Mouse (Mus musculus) G1E (cell line): ENCODE measurements around the gene Olfr1193. TPM values are rescaled to one million over a fixed set of nuclear protein-coding genes. Genes with fewer than 3 reads are reported as not detected.
"Not testable (repeated sequence)": the region's sequence is repeated elsewhere in the genome, so short reads cannot be mapped to it uniquely, and the experiment has no call there.

Source experiments
- ATAC-seq: 2 replicates; pipeline ENCODE4 v1.8.0; 2016; ENCODE audit warnings: mild to moderate bottlenecking; ENCODE audit not compliant: insufficient number of reproducible peaks, poor library complexity, low FRiP score, severe bottlenecking; ENCODE audit errors: extremely low read depth
- DNase-seq: peaks from one replicate; pipeline ENCODE4 v3.0.0; 2012; ENCODE audit warnings: low spot score
- H3K27me3 ChIP-seq: 2 replicates; pipeline ENCODE4 v1.6.1; 2012; ENCODE audit warnings: mild to moderate bottlenecking, low read length, inconsistent platforms; ENCODE audit not compliant: insufficient read depth
- H3K36me3 ChIP-seq: replicated peaks from 2 replicates; pipeline ENCODE3; 2012; ENCODE audit warnings: mild to moderate bottlenecking, inconsistent platforms
- H3K4me1 ChIP-seq: 2 replicates; pipeline ENCODE4 v1.6.1; 2012; ENCODE audit warnings: low read depth, low read length, inconsistent platforms, mixed read lengths; ENCODE audit not compliant: insufficient read depth
- H3K4me3 ChIP-seq: 2 replicates; pipeline ENCODE4 v1.5.1; 2012; ENCODE audit warnings: low read depth, mild to moderate bottlenecking, inconsistent platforms, low read length, moderate library complexity, mixed read lengths
- H3K9me3 ChIP-seq: replicated peaks from 2 replicates; pipeline ENCODE4 v1.6.1; 2012; ENCODE audit warnings: inconsistent platforms
- CTCF ChIP-seq: IDR thresholded peaks from 2 replicates; pipeline ENCODE4 v1.5.1; 2012; ENCODE audit warnings: low read depth, low read length, inconsistent platforms, mixed read lengths
- GATA1 ChIP-seq: IDR thresholded peaks from 2 replicates; pipeline ENCODE4 v1.6.1; 2012; ENCODE audit warnings: borderline replicate concordance, low read length, inconsistent platforms, mixed read lengths
- GATA2 ChIP-seq: IDR thresholded peaks from 2 replicates; pipeline ENCODE4 v1.6.1; 2012; ENCODE audit warnings: low read depth, low read length, inconsistent platforms, borderline replicate concordance
- POLR2AphosphoS5 ChIP-seq: IDR thresholded peaks from 2 replicates; pipeline ENCODE4 v1.6.1; 2012; ENCODE audit warnings: low read depth, low read length, inconsistent platforms; ENCODE audit not compliant: insufficient replicate concordance
- TAL1 ChIP-seq: conservative IDR thresholded peaks from 2 replicates; pipeline ENCODE4 v1.6.1; 2012; ENCODE audit warnings: low read depth, low read length, inconsistent platforms, mixed read lengths
- polyA plus RNA-seq: library from polyadenylated mRNA; stranded (reverse); fragments of >175 nt; gene quantifications from 2 replicates; pipeline ENCODE4 v1.2.3, GENCODE M21; 2012
- total RNA-seq, 2 experiments: library from RNA; stranded (forward) in 1 of 2; stranded (reverse) in 1 of 2; fragments of 200-1000 nt in 1 of 2; fragments of >200 nt in 1 of 2; fragmentation: Nextera tagmentation in 1 of 2; gene quantifications; 2 replicates each; pipeline ENCODE4 v1.2.3; 2014 to 2017

Olfr1193 gene
- total RNA-seq (2014; fragmentation: Nextera tagmentation) (not detected in 2 replicates), total RNA-seq (2017) (0.12 and 0.55 TPM in 2 replicates), polyA plus RNA-seq (not detected in 2 replicates)

GRCm38 (mm10) chr2:88675328-88675727 is at the start of gene Olfr1193:
Gene Olfr1193, plus strand, starts transcription at chr2:88675628.
- DNase-seq, H3K27me3 ChIP-seq, ATAC-seq, H3K4me3 ChIP-seq, H3K4me1 ChIP-seq, H3K9me3 ChIP-seq, H3K36me3 ChIP-seq: not testable (repeated sequence)

- ATAC-seq, H3K4me1 ChIP-seq, H3K27me3 ChIP-seq, H3K9me3 ChIP-seq, H3K36me3 ChIP-seq, DNase-seq, H3K4me3 ChIP-seq: not testable (repeated sequence)
These were observed 35.2 kb upstream of the Olfr1193 start, which contains the start of gene Olfr1191-ps1 for GRCm38 (mm10) chr2:88640242-88640641. Gene Olfr1191-ps1, plus strand, starts transcription at chr2:88640542.

GRCm38 (mm10) chr2:88648209-88648608 is 27.2 kb upstream of the Olfr1193 start, which contains the start of gene Olfr1192-ps1:
Gene Olfr1192-ps1, plus strand, starts transcription at chr2:88648509.
- Histone ChIP-seq H3K4me1 (no peaks in the 10 kb centered on the region), H3K4me3 (no peak within 1 kb of the TSS), H3K27me3 (no peaks in the 10 kb centered on the region), H3K9me3 (peaks cover 4% of the 10 kb centered on the region; the same call in 1 of the 2 replicates), H3K36me3 (no peaks in the 10 kb centered on the region)
- DNase-seq, result no peak
- ATAC-seq, result no peak
- TF ChIP-seq POLR2AphosphoS5, result no peak
- no peak for TF ChIP-seq GATA2
- TF ChIP-seq CTCF, result no peak
- no peak for TF ChIP-seq GATA1
- TF ChIP-seq TAL1, result no peak

- no peak for ATAC-seq
- TF ChIP-seq POLR2AphosphoS5 (no peak), CTCF (no peak), GATA1 (no peak), TAL1 (no peak), GATA2 (no peak)
These were observed 13.7 kb downstream of the Olfr1193 start, which contains the start of gene Olfr1195 for GRCm38 (mm10) chr2:88689087-88689486. Gene Olfr1195, minus strand, starts transcription at chr2:88689187.

GRCm38 (mm10) chr2:88704497-88704896 is 29.1 kb downstream of the Olfr1193 start, which contains the start of gene Olfr1196:
Gene Olfr1196, minus strand, starts transcription at chr2:88704597.
- Histone ChIP-seq H3K9me3 (no peaks in the 10 kb centered on the region), H3K4me1 (no peaks in the 10 kb centered on the region), H3K27me3 (no peaks in the 10 kb centered on the region), H3K4me3 (no peak within 1 kb of the TSS), H3K36me3 (no peaks in the 10 kb centered on the region)
- no peak for ATAC-seq
- no peak for DNase-seq
- TF ChIP-seq POLR2AphosphoS5 (no peak), TAL1 (no peak), CTCF (no peak), GATA1 (no peak), GATA2 (no peak)

More at GRCm38 (mm10) chr2:88689087-88689486, 13.7 kb downstream of the Olfr1193 start, which contains the start of gene Olfr1195:
- Histone ChIP-seq H3K4me3 (no peak within 1 kb of the TSS), H3K36me3 (no peaks in the 10 kb centered on the region), H3K9me3 (0 out of 2 replicates have a peak, but pooled peaks cover 2% of the 10 kb centered on the region), H3K27me3 (no peaks in the 10 kb centered on the region), H3K4me1 (no peaks in the 10 kb centered on the region)
- no peak for DNase-seq

Other genes starting within 250 kb of the Olfr1193 start
Only the 20 nearest of the 23 such genes appear.
- not detected in 2 replicates for gene Gm13757, start 226.5 kb upstream of the Olfr1193 start, total RNA-seq (2014; fragmentation: Nextera tagmentation)
- 0.05 TPM in 1 of 2 replicates, not detected in the other for gene Gm13757, start 226.5 kb upstream of the Olfr1193 start, total RNA-seq (2017)
- gene Gm13757, start 226.5 kb upstream of the Olfr1193 start, polyA plus RNA-seq, result not detected in 2 replicates
- not detected in 2 replicates for gene Olfr1183, start 220.8 kb upstream of the Olfr1193 start, total RNA-seq (2014; fragmentation: Nextera tagmentation)
- under 0.01 and 0.06 TPM in 2 replicates for gene Olfr1183, start 220.8 kb upstream of the Olfr1193 start, total RNA-seq (2017)
- not detected in 2 replicates for gene Olfr1183, start 220.8 kb upstream of the Olfr1193 start, polyA plus RNA-seq
- gene Olfr1184, start 192.0 kb upstream of the Olfr1193 start, total RNA-seq (2014; fragmentation: Nextera tagmentation), result not detected in 2 replicates
- gene Olfr1184, start 192.0 kb upstream of the Olfr1193 start, total RNA-seq (2017), result not detected in 2 replicates
- gene Olfr1184, start 192.0 kb upstream of the Olfr1193 start, polyA plus RNA-seq, result not detected in 2 replicates
- gene Olfr1185-ps1, start 182.3 kb upstream of the Olfr1193 start, total RNA-seq (2014; fragmentation: Nextera tagmentation), result not detected in 2 replicates
- gene Olfr1185-ps1, start 182.3 kb upstream of the Olfr1193 start, total RNA-seq (2017), result 0.05 and 0.06 TPM in 2 replicates
- not detected in 2 replicates for gene Olfr1185-ps1, start 182.3 kb upstream of the Olfr1193 start, polyA plus RNA-seq
- gene Olfr1186, start 157.1 kb upstream of the Olfr1193 start, total RNA-seq (2014; fragmentation: Nextera tagmentation), result not detected in 2 replicates
- 0.27 TPM in 1 of 2 replicates, not detected in the other for gene Olfr1186, start 157.1 kb upstream of the Olfr1193 start, total RNA-seq (2017)
- not detected in 2 replicates for gene Olfr1186, start 157.1 kb upstream of the Olfr1193 start, polyA plus RNA-seq
- not detected in 2 replicates for gene Olfr1188, start 118.7 kb upstream of the Olfr1193 start, total RNA-seq (2014; fragmentation: Nextera tagmentation)
- gene Olfr1188, start 118.7 kb upstream of the Olfr1193 start, total RNA-seq (2017), result 0.17 and 0.27 TPM in 2 replicates
- gene Olfr1188, start 118.7 kb upstream of the Olfr1193 start, polyA plus RNA-seq, result not detected in 2 replicates
- gene Olfr1189, start 89.2 kb upstream of the Olfr1193 start, total RNA-seq (2014; fragmentation: Nextera tagmentation), result not detected in 2 replicates
- 0.06 and 0.16 TPM in 2 replicates for gene Olfr1189, start 89.2 kb upstream of the Olfr1193 start, total RNA-seq (2017)
- gene Olfr1189, start 89.2 kb upstream of the Olfr1193 start, polyA plus RNA-seq, result not detected in 2 replicates
- not detected in 2 replicates for gene Olfr1191-ps1, start 35.1 kb upstream of the Olfr1193 start, total RNA-seq (2014; fragmentation: Nextera tagmentation)
- 0.05 TPM in 1 of 2 replicates, not detected in the other for gene Olfr1191-ps1, start 35.1 kb upstream of the Olfr1193 start, total RNA-seq (2017)
- not detected in 2 replicates for gene Olfr1191-ps1, start 35.1 kb upstream of the Olfr1193 start, polyA plus RNA-seq
- not detected in 2 replicates for gene Olfr1192-ps1, start 27.1 kb upstream of the Olfr1193 start, total RNA-seq (2014; fragmentation: Nextera tagmentation)
- 0.12 and 0.27 TPM in 2 replicates for gene Olfr1192-ps1, start 27.1 kb upstream of the Olfr1193 start, total RNA-seq (2017)
- not detected in 2 replicates for gene Olfr1192-ps1, start 27.1 kb upstream of the Olfr1193 start, polyA plus RNA-seq
- gene Olfr1195, start 13.6 kb downstream of the Olfr1193 start, total RNA-seq (2014; fragmentation: Nextera tagmentation), result not detected in 2 replicates
- gene Olfr1195, start 13.6 kb downstream of the Olfr1193 start, total RNA-seq (2017), result not detected in 2 replicates
- not detected in 2 replicates for gene Olfr1195, start 13.6 kb downstream of the Olfr1193 start, polyA plus RNA-seq
- gene Olfr1196, start 29.0 kb downstream of the Olfr1193 start, total RNA-seq (2014; fragmentation: Nextera tagmentation), result not detected in 2 replicates
- gene Olfr1196, start 29.0 kb downstream of the Olfr1193 start, total RNA-seq (2017), result 0.06 and 0.11 TPM in 2 replicates
- not detected in 2 replicates for gene Olfr1196, start 29.0 kb downstream of the Olfr1193 start, polyA plus RNA-seq
- not detected in 2 replicates for gene Olfr1197, start 56.7 kb downstream of the Olfr1193 start, total RNA-seq (2014; fragmentation: Nextera tagmentation)
- gene Olfr1197, start 56.7 kb downstream of the Olfr1193 start, total RNA-seq (2017), result 0.05 TPM in 1 of 2 replicates, not detected in the other
- gene Olfr1197, start 56.7 kb downstream of the Olfr1193 start, polyA plus RNA-seq, result not detected in 2 replicates
- not detected in 2 replicates for gene Olfr1198, start 75.7 kb downstream of the Olfr1193 start, total RNA-seq (2014; fragmentation: Nextera tagmentation)
- 0.05 TPM in 1 of 2 replicates, not detected in the other for gene Olfr1198, start 75.7 kb downstream of the Olfr1193 start, total RNA-seq (2017)
- gene Olfr1198, start 75.7 kb downstream of the Olfr1193 start, polyA plus RNA-seq, result not detected in 2 replicates
- gene Olfr1199, start 84.8 kb downstream of the Olfr1193 start, total RNA-seq (2014; fragmentation: Nextera tagmentation), result not detected in 2 replicates
- gene Olfr1199, start 84.8 kb downstream of the Olfr1193 start, total RNA-seq (2017), result 0.11 TPM in 1 of 2 replicates, not detected in the other
- gene Olfr1199, start 84.8 kb downstream of the Olfr1193 start, polyA plus RNA-seq, result not detected in 2 replicates
- gene Olfr1200, start 94.9 kb downstream of the Olfr1193 start, total RNA-seq (2014; fragmentation: Nextera tagmentation), result not detected in 2 replicates
- 0.38 TPM in 1 of 2 replicates, not detected in the other for gene Olfr1200, start 94.9 kb downstream of the Olfr1193 start, total RNA-seq (2017)
- gene Olfr1200, start 94.9 kb downstream of the Olfr1193 start, polyA plus RNA-seq, result not detected in 2 replicates
- gene Olfr1201, start 117.4 kb downstream of the Olfr1193 start, total RNA-seq (2014; fragmentation: Nextera tagmentation), result not detected in 2 replicates
- 0.11 and 0.17 TPM in 2 replicates for gene Olfr1201, start 117.4 kb downstream of the Olfr1193 start, total RNA-seq (2017)
- gene Olfr1201, start 117.4 kb downstream of the Olfr1193 start, polyA plus RNA-seq, result not detected in 2 replicates
- not detected in 2 replicates for gene Olfr1202, start 138.9 kb downstream of the Olfr1193 start, total RNA-seq (2014; fragmentation: Nextera tagmentation)
- 0.06 and 0.11 TPM in 2 replicates for gene Olfr1202, start 138.9 kb downstream of the Olfr1193 start, total RNA-seq (2017)
- not detected in 2 replicates for gene Olfr1202, start 138.9 kb downstream of the Olfr1193 start, polyA plus RNA-seq
- gene Olfr1205, start 154.1 kb downstream of the Olfr1193 start, total RNA-seq (2014; fragmentation: Nextera tagmentation), result not detected in 2 replicates
- 0.05 TPM in 1 of 2 replicates, not detected in the other for gene Olfr1205, start 154.1 kb downstream of the Olfr1193 start, total RNA-seq (2017)
- not detected in 2 replicates for gene Olfr1205, start 154.1 kb downstream of the Olfr1193 start, polyA plus RNA-seq
- not detected in 2 replicates for gene Olfr1204, start 173.7 kb downstream of the Olfr1193 start, total RNA-seq (2014; fragmentation: Nextera tagmentation)
- gene Olfr1204, start 173.7 kb downstream of the Olfr1193 start, total RNA-seq (2017), result 0.06 and 0.11 TPM in 2 replicates
- not detected in 2 replicates for gene Olfr1204, start 173.7 kb downstream of the Olfr1193 start, polyA plus RNA-seq
- not detected in 2 replicates for gene Olfr1206, start 187.6 kb downstream of the Olfr1193 start, total RNA-seq (2014; fragmentation: Nextera tagmentation)
- gene Olfr1206, start 187.6 kb downstream of the Olfr1193 start, total RNA-seq (2017), result 0.16 TPM in 1 of 2 replicates, not detected in the other
- gene Olfr1206, start 187.6 kb downstream of the Olfr1193 start, polyA plus RNA-seq, result not detected in 2 replicates